Mouse (Mus musculus) thymus, postnatal 14 days (tissue): ENCODE results near the gene Uqcc1.
"Not testable (repeated sequence)": the region's sequence is repeated elsewhere in the genome, so short reads cannot be mapped to it uniquely, and the experiment has no call there.

Experiments used
- DNase-seq: peaks from one replicate; pipeline ENCODE4 v3.0.0; 2021

The Uqcc1 gene

GRCm38 (mm10) chr2:155928711-155929345 lies 1.3 kb downstream of the Uqcc1 start:
- DNase-seq: no peak

- not testable (repeated sequence) for DNase-seq
Observed at GRCm38 (mm10) chr2:155925213-155925612, 4.9 kb downstream of the Uqcc1 start.

- no peak for DNase-seq
Observed at GRCm38 (mm10) chr2:155923143-155923542, 7.0 kb downstream of the Uqcc1 start.

DNA sequence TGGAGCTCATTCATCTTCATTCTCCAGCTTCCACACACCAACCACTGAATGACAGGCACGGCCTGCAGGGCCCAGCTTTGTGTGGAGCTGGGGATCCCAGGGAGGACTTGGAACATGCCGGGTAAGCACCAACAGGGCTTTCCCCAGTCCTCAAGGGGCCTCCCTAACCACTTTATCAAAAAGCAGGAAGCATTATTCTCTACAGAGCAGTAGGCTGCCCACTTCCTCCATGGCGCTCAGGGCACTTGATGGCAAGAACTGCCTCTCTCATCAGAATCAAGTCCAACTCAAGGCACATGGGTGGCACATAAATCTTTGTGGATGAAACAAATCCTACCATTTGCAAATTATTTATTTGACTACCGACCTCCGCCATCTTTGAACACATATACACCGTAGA lies 15.4 kb downstream of the Uqcc1 start:
- no peak for DNase-seq

- no peak for DNase-seq
Observed at GRCm38 (mm10) chr2:155903632-155904008, 26.5 kb downstream of the Uqcc1 start.

DNA sequence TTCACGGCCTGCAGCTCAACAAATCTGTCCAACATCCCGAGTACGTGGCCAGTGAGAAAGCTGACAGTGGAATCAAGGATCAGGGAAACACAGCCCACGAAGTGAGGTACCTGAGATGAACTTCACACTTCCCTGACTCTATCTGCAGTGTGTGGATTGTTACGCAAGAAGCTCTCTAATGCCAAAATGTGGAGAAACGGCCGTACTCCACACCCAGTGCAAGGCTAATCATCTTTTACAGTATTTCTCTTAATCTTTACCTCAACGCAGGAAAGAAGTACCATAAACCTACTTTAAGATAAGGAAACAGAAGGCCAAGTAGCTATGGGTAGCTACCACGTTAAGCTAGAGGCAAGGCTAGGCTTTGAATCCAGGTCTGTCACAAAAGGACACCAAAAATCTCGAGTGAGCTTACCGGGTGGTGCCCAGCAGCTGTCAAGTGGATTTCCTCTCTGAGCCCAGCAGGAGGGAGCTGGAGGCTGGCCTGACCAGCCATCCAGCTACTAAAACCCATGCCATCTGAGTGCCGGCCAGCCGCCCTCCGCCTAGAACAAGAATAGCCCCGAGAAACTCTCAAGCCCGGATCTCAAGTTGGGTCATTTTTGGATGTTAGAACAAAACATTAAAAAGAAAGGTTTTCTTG lies 27.0 kb downstream of the Uqcc1 start:
- no peak for DNase-seq

GRCm38 (mm10) chr2:155895046-155895735 lies 34.9 kb downstream of the Uqcc1 start:
- DNase-seq: no peak

DNA sequence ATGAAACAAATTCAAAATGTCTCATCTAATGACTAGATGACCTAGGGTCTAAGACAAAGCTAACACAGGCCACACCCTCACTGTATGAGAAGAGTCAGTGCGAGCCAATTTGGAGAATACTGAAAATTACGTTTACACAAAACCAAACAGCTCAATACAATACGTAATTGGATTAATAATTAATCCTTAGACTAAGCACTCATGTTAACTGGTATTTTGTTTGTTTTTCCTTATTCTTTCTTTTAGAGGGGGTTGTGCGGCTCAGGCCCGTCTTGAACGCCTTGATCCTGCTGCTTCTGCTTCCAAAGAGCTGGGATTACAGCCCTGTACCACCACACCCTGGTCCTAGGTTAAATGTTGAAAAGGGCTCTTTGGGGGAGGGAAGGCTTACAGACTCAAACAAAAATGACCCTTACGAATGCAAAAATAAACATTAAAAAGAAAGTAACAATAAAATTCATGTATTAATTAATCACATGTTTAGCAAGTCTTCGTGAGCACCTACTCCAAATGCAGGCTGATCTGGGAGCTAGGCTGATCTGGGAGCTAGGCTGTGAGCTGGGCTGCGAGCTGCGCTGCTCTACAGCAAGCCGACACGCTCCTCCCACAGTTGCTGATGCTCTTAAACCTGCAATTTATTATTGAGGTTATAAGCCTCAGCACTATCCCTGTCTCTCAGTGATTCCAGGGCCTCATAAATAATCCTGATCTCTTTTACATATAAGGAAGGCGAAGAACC lies 35.6 kb downstream of the Uqcc1 start:
- no peak for DNase-seq

GRCm38 (mm10) chr2:155886776-155887175 lies 43.3 kb downstream of the Uqcc1 start:
- DNase-seq: no peak

DNA sequence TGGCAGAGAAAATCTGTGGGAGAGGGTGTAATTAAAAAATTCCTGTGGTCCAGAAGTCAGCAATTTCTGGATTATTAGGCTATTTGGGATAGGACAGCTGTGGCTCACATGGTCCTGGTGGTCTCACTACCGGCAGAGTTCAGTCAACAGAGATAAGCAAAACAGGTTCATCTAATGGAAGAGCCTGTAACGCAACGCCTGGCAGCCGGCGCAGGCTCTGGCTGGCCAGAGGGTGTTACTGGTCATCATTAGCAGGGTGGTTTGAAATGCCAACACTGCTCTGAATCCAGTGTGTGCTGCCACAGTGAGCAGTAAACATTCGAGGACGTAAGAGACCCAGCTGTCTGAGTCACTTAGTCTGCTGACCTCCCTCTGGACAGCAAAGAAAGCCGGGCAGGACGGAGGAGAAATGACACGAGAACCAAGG lies 44.8 kb downstream of the Uqcc1 start:
- no peak for DNase-seq

GRCm38 (mm10) chr2:155882087-155882486 lies 48.0 kb downstream of the Uqcc1 start:
- DNase-seq: no peak

GRCm38 (mm10) chr2:155878964-155879876 lies 50.9 kb downstream of the Uqcc1 start:
- DNase-seq: no peak

GRCm38 (mm10) chr2:155873636-155874035 lies 56.5 kb downstream of the Uqcc1 start:
- no peak for DNase-seq

- no peak for DNase-seq
Observed at GRCm38 (mm10) chr2:155872930-155873507, 57.1 kb downstream of the Uqcc1 start.

GRCm38 (mm10) chr2:155872486-155872885 lies 57.6 kb downstream of the Uqcc1 start:
- no peak for DNase-seq

DNA sequence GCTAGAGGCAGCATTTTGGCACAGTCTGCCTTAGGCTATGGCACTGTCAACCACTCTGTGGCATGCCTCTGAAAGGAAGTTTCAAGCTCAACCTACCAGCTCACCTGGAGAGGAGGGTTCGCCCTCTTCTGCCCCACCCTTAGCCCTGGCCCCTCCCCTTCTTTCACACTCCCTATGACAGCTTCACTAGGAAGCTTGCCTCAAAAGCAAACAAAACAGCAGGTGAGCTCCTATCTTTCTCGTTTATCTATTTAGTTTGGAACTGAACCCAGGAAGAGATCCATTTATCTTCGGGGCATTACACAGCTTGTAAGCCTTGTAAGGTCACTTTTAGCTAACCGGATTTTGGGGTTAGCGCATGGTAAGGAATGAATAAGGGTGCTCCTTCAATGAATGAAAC lies 60.3 kb downstream of the Uqcc1 start:
- no peak for DNase-seq

- DNase-seq: no peak
Observed at GRCm38 (mm10) chr2:155868320-155868719, 61.8 kb downstream of the Uqcc1 start.

GRCm38 (mm10) chr2:155863301-155863867 lies 66.7 kb downstream of the Uqcc1 start:
- no peak for DNase-seq

GRCm38 (mm10) chr2:155862573-155863300 lies 67.4 kb downstream of the Uqcc1 start:
- no peak for DNase-seq

DNA sequence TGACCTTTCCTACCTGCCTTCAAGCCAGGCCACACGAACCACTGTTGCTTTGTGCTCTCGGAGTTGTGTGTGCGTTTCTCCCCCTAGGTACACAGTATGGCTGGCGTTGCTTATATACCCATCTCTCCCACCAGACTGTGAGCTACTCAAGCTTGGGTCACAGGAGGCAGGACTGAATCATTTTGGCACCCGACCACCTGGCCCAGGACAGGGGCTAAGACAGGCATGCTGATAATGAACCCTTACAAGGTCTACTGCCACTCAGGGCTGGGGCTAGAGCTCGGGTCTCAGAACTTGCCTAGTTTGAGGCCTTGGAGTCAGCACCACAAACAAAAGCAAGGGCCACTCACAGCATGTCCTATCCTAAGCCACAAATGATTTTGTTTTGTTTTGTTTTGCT lies 68.5 kb downstream of the Uqcc1 start:
- DNase-seq: no peak

GRCm38 (mm10) chr2:155860102-155860501 lies 70.0 kb downstream of the Uqcc1 start:
- DNase-seq: no peak
